Comparison of ENCODE assay signal across 10 mouse cellular contexts in the genomic region with DNA sequence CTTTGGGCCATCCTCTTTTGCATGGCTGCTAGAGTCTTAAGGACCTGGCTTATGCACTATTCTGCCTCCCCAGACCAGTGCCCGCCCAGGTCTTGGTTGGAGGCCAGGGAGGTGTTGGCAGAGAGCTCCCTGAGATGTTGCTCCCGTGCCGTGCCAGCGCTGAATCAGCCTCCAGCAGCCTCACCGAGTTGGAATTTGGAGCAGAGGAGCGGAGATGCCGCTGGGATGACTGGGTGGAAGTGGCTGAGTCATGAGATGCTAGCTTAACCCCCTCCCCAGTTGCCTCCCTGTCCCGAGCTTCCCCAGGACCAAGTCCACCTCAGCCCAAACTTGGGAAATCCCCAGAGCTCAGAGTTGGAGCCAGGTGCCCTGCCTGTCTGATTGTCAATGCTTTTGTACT. TPM values are rescaled to one million over a fixed set of nuclear protein-coding genes. Genes with fewer than 3 reads are reported as not detected.
DNase-seq lines count a peak whose midpoint lies in the region; ATAC-seq and TF ChIP-seq lines count a peak whose summit lies in the region.
"Had no signal": no experiment of that assay in that cellular context is flagged by ENCODE, and none has a peak within 500 bp of the region (broad histone marks: within the 10 kb centered on the region; RNA-seq: fewer than 3 reads in every experiment).

No protein-coding gene starts in this region.

- intact Hi-C loops in heart, adult 2 months (cut with DNase I): loop anchor here (2.0 kb wide), 2 partner anchors 63 to 91 kb away; a partner anchor contains a TSS
- intact Hi-C loops in heart, postnatal 10 days (cut with DNase I): loop anchor here (2.0 to 5.0 kb wide), 3 partner anchors 23 to 137 kb away; a partner anchor contains a TSS

- 36% methylated on average over 8 of the region's 8 CpGs for WGBS in heart, adult 2 months

- H3K36me3 ChIP-seq in heart, adult 2 months (ENCODE audit: control insufficient read depth, insufficient read depth, low read length): peaks cover 2% of the 10 kb centered on the region

- H3K27me3 ChIP-seq in heart, adult 2 months (ENCODE audit: control insufficient read depth, insufficient read depth, low read length): no peaks in the 10 kb centered on the region
- H3K27me3 ChIP-seq: limb, embryonic 12.5 days had no signal

- peak; percentile 56 to 73 for DNase-seq in heart, adult 2 months
- DNase-seq in heart, adult 8-10 months (ENCODE audit: low spot score): no peak
- DNase-seq in 3134 (ENCODE audit: extremely low read depth, insufficient read length, low spot score): peak; percentile 93
- peak; percentile 72 for DNase-seq in brain, adult 2 months (ENCODE audit: low read depth, low spot score)
- DNase-seq in heart, postnatal 10 days: peak; percentile 67 to 68
- DNase-seq in lung, postnatal 25 days (ENCODE audit: low spot score): no peak

- no peak for ATAC-seq in inflammation-experienced regulatory T-cells, adult 6 months
- ATAC-seq in erythroid progenitor cell, adult 5-6 weeks (replicated peaks; ENCODE audit: low FRiP score, poor library complexity, severe bottlenecking): no peak

- H3K4me1 ChIP-seq in heart, adult 2 months (ENCODE audit: control insufficient read depth, insufficient read depth, low read length): peaks cover 16% of the 10 kb centered on the region

- TF ChIP-seq EP300 in heart, adult 2 months (IDR thresholded peaks at IDR 0.05; ENCODE audit: insufficient read depth, low read depth, low read length): no peak

- TF ChIP-seq POLR2A in heart, adult 2 months (IDR thresholded peaks at IDR 0.05; ENCODE audit: insufficient read depth, low read depth, low read length): no peak

- H3K79me2 ChIP-seq in heart, adult 2 months (replicated peaks; ENCODE audit: control insufficient read depth, insufficient read depth, low read length): peaks cover 6% of the 10 kb centered on the region; the same call in 1 of the 2 replicates

- H3K4me3 ChIP-seq in heart, adult 2 months: no peak overlapping the region
- H3K4me3 ChIP-seq: limb, embryonic 12.5 days had no signal

- no peak for TF ChIP-seq CTCF in heart, adult 2 months (IDR thresholded peaks at IDR 0.05)

- H3K27ac ChIP-seq in heart, adult 2 months: no peak overlapping the region
- H3K27ac ChIP-seq: limb, embryonic 12.5 days had no signal

- no peak overlapping the region for H3K9ac ChIP-seq in heart, adult 2 months (ENCODE audit: low read depth, low read length)
- H3K9ac ChIP-seq: limb, embryonic 12.5 days had no signal

RNA-seq across cellular contexts. Expression of a gene that starts 4.9 kb away (rescaled TPM):
- 10 to 100 TPM; 32.9 TPM for total RNA-seq in heart, adult 2 months (2021)
- polyA plus RNA-seq in heart, adult 2 months (2012; rRNA removed): 55.4 and 59.5 TPM in 2 replicates
- 10 to 100 TPM; 34.1 to 40.6 (median 36.2) TPM for total RNA-seq in heart, adult 8-10 months (2022)
- 10 to 100 TPM; 40.3 to 43.8 TPM for total RNA-seq in heart, postnatal 10 days (2021)
- polyA plus RNA-seq in inflammation-experienced regulatory T-cells, adult 6 months (2017; shearing (Covaris generic)): 10 to 100 TPM; 14.5 to 28.0 (median 21.2) TPM
- total RNA-seq in erythroid progenitor cell, adult 5-6 weeks (2015; ENCODE audit: low replicate concordance): 11.7 and 16.2 TPM in 2 replicates
- 1.9 and 13.7 TPM in 2 replicates for total RNA-seq in erythroid progenitor cell, adult 5-6 weeks (2017; ENCODE audit: low replicate concordance)

RNA-seq across cellular contexts. Expression of a gene that starts 5.0 kb away (rescaled TPM):
- total RNA-seq in heart, adult 2 months (2021): 100 to 1,000 TPM; 278 to 344 TPM
- polyA plus RNA-seq in heart, adult 2 months (2012; rRNA removed): 175 and 189 TPM in 2 replicates
- 100 to 1,000 TPM; 337 to 351 (median 343) TPM for total RNA-seq in heart, adult 8-10 months (2022)
- 100 to 1,000 TPM; 240 to 260 TPM for total RNA-seq in heart, postnatal 10 days (2021)
- polyA plus RNA-seq in inflammation-experienced regulatory T-cells, adult 6 months (2017; shearing (Covaris generic)): 10 to 100 TPM; 43.1 to 54.2 (median 47.1) TPM
- 22.3 and 31.0 TPM in 2 replicates for total RNA-seq in erythroid progenitor cell, adult 5-6 weeks (2015; ENCODE audit: low replicate concordance)
- 8.3 and 25.4 TPM in 2 replicates for total RNA-seq in erythroid progenitor cell, adult 5-6 weeks (2017; ENCODE audit: low replicate concordance)

RNA-seq across cellular contexts. Expression of a gene that starts 17.5 kb away (rescaled TPM):
- not detected for total RNA-seq in heart, adult 2 months (2021)
- 0.12 TPM in 1 of 2 replicates, not detected in the other for polyA plus RNA-seq in heart, adult 2 months (2012; rRNA removed)
- total RNA-seq in heart, adult 8-10 months (2022): under 1 TPM in 2 of 4 experiments, not detected in 2; 0.14 to 0.23 TPM
- not detected for total RNA-seq in heart, postnatal 10 days (2021)
- polyA plus RNA-seq in inflammation-experienced regulatory T-cells, adult 6 months (2017; shearing (Covaris generic)): not detected
- not detected in 2 replicates for total RNA-seq in erythroid progenitor cell, adult 5-6 weeks (2015; ENCODE audit: low replicate concordance)
- total RNA-seq in erythroid progenitor cell, adult 5-6 weeks (2017; ENCODE audit: low replicate concordance): not detected in 2 replicates
- polyA plus RNA-seq: embryonic facial prominence, embryonic 14.5 days; limb, embryonic 12.5 days had no signal

RNA-seq across cellular contexts. Expression of a gene that starts 27.5 kb away (rescaled TPM):
- under 1 TPM; 0.39 to 0.52 TPM for total RNA-seq in heart, adult 2 months (2021)
- 0.08 TPM in 1 of 2 replicates, not detected in the other for polyA plus RNA-seq in heart, adult 2 months (2012; rRNA removed)
- total RNA-seq in heart, adult 8-10 months (2022): under 1 TPM; 0.25 to 0.75 (median 0.39) TPM
- total RNA-seq in heart, postnatal 10 days (2021): not detected
- polyA plus RNA-seq in inflammation-experienced regulatory T-cells, adult 6 months (2017; shearing (Covaris generic)): not detected
- total RNA-seq in erythroid progenitor cell, adult 5-6 weeks (2015; ENCODE audit: low replicate concordance): not detected in 2 replicates
- not detected in 2 replicates for total RNA-seq in erythroid progenitor cell, adult 5-6 weeks (2017; ENCODE audit: low replicate concordance)

RNA-seq across cellular contexts. Expression of a gene that starts 27.9 kb away (rescaled TPM):
- 1 to 10 TPM; 6.3 to 9.7 TPM for total RNA-seq in heart, adult 2 months (2021)
- polyA plus RNA-seq in heart, adult 2 months (2012; rRNA removed): 5.9 and 6.1 TPM in 2 replicates
- total RNA-seq in heart, adult 8-10 months (2022): 10 to 100 TPM in 1 of 4 experiments, 1 to 10 TPM in 3; 8.3 to 10.4 (median 8.9) TPM
- 10 to 100 TPM; 12.5 to 14.5 TPM for total RNA-seq in heart, postnatal 10 days (2021)
- under 1 TPM; 0.47 to 0.74 (median 0.65) TPM for polyA plus RNA-seq in inflammation-experienced regulatory T-cells, adult 6 months (2017; shearing (Covaris generic))
- total RNA-seq in erythroid progenitor cell, adult 5-6 weeks (2015; ENCODE audit: low replicate concordance): not detected in 2 replicates
- total RNA-seq in erythroid progenitor cell, adult 5-6 weeks (2017; ENCODE audit: low replicate concordance): 1.2 TPM in 1 of 2 replicates, not detected in the other

Comparison
In these comparisons a context has a peak if more than half of its experiments do, and no peak if none do; other contexts are left out.
1. DNase-seq: peak in heart, adult 2 months (2 of 2), 3134 (single experiment), brain, adult 2 months (single experiment) and heart, postnatal 10 days (2 of 2); none in heart, adult 8-10 months (single experiment) and lung, postnatal 25 days (single experiment).
2. RNA of a gene that starts 5.0 kb away (total RNA-seq): 278 to 344 TPM in heart, adult 2 months, 337 to 351 TPM in heart, adult 8-10 months and 240 to 260 TPM in heart, postnatal 10 days; 8.3 to 31.0 TPM in erythroid progenitor cell, adult 5-6 weeks; every median in the first group is over 4 times any median in the second.